Mouse (Mus musculus) thymus, adult 18-20 months (tissue): ENCODE measurements around the gene Cox15.

Source experiments
- DNase-seq, 2 experiments: peaks; one replicate each; pipeline ENCODE4 v3.0.0; 2022; ENCODE audit warnings: mixed read lengths in 2 of 2

The Cox15 gene

DNA sequence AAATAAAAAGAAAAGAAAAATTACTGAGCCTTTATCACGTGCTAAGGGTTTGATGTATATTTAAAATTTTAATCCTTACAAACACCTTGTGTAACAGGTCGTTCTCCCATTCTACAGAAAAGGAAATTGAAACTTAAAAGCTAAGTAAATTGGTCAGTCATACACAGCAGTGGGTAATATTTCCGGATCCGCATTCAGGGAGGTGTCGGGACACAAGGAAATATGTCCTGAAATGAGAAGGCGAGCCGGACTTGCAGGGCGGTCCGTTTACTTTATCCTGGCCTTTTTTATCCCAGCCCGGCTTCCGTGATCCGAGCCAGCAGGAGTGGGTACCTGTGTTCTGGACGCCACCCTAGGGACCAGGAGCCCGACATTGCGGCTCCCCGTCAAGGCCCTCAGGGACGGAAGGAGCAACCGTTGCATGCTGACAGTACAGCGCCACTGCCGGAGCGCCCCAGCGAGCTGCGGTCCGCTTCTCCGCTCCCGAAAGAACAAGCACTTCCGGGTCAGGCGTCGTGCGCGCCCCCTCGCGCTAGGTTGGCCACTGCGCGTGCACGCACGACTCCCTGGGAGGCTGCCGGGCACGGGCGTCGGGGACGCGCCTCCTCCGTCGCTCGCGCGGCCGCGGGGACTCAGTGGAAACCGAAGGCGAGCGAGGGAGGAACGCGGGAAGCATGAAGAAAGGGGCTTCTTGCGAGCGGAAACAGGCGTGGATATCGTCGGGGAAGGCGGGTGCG lies at the start of gene Cox15, which contains the start of gene Cutc:
Cox15 (minus strand) TSS at position 512 of the 737 bp plus-strand sequence.
Cutc (plus strand) TSS at position 508 of the 737 bp plus-strand sequence.
- DNase-seq = peak; percentile 97

DNA sequence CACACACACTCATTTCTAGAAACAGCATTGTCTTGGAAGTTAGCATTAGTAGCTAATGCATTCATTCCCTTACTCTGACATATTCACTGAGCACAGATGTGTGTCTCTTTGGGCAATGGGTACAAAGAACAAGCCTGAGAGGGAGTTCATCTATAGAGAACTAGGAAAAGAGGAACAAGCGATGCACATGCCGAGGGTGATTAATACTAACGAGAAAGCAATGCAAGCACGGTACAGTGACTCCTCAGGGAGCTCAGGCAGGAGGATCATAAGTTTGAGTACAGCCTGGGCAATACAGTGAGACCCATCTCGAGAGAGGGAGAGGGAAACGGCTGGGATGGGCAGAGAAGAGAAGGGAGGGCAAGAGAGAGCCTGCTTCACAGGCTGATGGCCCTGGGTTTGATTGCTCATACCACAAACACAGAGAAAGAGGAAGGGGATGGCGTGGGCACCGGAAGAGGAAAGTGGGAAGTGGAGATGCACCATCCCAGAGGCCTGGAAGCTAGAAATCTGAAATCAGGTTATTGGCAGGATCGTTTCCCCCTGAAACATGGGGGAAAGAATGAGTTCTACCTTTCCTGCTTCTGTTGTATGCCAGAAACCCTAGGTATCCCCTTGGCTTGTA lies 48.7 kb upstream of the Cox15 start:
- no peak for DNase-seq

DNA sequence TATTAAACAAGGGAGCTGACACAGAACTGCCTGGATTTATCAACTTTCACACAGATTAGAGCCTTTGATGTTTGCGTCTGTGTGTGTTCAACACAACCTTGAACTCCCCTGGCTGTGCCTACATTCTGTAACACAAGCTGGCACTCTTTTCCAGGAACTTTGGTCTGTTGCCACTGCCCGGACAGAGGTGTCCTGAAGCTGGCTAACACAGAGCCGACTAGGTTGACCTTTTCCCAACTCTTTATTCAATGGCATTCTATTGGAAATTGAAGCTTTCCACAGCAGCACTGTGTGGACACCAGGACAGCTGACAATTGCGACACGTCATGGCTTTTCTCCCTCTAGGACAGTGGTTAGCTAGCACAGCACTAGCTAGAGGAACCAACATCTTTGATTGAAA lies 44.4 kb upstream of the Cox15 start:
- no peak for DNase-seq

DNA sequence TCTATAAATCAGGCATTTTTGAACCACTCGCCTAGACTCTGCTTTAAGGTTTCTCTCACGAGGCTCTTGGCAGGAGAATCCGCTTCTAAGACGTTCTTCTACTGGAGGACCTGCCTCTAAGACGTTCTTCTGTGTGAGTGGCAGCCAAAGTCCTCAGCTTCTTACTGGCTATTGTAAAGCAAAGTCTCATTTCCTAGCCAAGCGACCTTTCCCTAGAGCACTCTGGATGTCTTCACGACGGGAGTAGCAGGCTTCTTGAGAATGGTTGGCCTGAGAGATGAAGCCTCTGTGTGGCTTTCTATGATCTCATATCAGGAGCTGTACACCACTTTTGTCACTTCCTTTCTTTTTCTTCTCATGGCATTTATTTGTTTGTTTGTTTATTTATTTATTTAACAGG lies 42.7 kb upstream of the Cox15 start:
- no peak for DNase-seq

DNA sequence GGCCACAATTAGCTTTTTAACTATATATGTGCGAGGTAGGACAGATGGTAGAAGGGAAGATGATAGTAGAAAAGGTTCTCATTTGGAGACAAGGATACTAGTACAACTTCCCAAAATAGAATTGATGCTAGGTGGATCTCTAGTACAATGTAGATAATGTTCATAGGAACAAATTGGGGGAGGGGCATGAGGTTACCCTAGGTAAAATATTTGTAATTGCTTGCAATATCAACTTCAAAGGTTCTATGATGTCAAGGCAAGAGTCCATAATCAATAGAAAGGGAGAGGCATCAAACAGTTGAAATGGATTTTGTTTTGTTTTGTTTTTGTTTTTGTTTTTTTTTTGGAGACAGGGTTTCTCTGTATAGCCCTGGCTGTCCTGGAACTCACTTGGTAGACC lies 41.2 kb upstream of the Cox15 start:
- DNase-seq = no peak

DNA sequence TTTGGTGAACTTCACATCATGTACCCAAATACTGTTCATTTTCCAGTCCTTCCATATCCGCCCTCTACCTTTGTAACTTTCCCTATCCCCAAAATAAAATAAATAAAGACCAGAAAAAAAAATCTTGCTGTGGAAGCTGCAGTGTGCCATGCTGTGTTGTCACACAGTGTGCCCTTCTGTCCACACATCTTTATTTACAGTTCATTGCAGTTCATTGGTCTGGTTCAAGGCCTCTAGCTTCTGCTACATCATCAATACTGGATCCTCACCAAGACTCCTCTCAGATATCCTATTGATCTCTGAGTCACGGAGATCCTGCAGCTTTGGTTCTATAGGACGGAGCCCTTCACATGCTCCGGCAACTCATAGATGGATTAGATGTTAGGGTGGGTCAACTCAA lies 39.7 kb upstream of the Cox15 start:
- no peak for DNase-seq

DNA sequence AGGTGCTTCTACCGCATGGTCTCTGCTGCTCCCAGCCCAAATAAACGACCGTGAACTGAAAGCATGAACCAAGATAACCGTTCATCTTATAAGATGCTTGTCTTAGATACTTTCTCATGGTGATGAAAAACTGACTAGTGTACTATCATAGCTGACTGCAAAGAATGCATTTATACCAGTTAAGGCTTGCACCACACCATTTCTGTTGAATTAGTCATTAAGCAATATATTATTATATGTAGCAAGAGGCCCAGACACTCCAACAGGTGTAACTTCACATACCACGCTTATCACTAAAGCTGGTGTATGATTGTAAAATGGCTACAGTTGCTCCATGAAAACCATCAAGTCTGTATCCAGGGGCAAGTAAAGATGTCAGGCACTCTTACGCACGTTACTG lies 37.0 kb upstream of the Cox15 start:
- DNase-seq = no peak

DNA sequence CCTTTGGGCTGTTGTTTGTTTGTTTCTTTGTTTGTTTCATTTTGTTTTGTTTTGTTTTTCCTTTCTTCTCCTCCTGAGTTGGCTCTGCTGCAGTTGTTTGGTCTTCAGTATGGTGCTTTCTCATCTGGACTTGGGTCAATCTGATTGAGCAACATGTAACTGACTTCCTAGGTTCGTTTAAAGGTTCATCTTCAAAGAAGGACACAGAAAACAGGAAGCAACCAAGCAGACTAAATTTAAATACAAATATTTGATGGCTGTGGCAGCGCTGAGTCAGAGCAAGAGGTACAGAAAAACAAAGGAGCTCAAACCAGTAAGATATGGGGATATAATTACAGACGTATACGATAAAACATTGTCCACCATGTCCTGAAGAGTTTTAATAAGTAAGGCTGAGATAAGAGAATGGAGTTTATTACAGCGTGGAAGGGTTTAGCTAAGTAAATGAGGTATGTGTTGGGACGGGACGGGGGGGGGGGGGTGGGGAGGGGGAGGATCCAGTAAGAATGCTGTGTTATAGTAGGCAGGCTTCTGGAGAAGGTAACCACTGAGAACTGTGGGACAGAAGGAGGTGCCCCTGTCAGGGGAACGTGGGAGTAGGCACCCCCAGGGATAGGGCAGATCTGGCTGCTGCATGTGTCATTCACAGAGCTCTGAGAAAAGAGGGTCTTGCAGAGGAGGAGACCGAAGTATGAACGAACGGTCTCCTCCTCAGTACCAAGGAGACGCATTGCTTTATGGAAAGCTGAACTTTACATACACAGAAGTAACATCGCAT lies 33.6 kb upstream of the Cox15 start:
- no peak for DNase-seq

DNA sequence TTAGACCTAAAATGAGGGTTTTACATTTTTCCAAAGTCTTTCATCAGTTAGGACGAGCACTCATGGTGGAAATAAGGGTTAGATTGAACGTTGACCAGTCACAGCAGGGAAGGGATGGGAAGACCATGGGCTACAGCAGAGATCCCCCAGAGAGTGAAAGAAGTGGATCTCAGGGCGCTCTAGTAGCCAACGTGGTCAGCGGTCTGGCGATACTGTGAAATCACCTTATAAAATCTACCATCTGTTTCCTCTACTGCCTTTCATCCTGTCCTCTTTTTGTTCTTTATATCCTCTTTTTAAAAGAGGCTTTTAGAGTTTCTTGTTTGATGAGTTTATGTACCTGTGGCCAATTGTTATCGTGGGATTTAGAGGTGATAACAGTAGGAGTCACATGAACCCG lies 32.0 kb upstream of the Cox15 start:
- DNase-seq = no peak

DNA sequence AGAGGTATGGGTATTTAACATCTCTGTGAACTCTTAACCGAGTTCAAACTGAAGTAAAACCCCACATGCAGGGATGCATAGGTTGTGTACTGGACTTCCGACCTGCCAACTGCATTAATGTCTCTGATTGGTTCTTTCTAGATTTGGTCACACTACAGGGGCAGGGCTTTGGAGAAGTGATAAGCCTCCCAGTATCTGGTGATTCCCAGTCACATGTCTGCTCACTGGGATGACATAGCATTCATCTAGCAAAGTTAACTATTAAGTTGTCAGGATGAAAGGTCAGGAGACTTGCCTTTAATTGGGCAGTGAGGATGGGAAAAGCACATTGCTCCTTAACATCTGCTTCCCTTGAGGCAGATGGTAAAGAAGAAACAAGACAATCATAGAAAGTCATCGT lies 29.2 kb upstream of the Cox15 start, which contains the start of gene Abcc2:
Abcc2 (plus strand) TSS at position 213 of the 400 bp plus-strand sequence.
- DNase-seq = no peak

DNA sequence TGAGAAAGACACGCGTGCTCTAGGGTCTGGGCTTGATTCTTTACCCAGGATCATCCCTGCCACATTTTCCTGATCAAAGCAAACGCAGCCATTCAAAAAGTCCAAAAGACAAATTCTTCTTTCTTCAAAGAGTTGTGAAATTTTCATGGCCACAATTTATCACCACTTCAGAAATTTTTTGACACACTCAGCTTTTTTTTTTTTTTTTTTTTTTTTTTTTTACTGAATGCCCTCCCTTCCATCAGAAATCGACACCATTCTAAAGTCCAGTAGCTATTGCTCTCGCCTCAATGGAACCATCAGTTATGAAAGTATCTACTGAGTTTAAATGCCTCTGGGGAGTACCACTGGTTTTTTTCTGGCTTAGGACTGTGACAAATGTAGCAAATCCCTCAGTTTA lies 27.6 kb upstream of the Cox15 start:
- no peak for DNase-seq

DNA sequence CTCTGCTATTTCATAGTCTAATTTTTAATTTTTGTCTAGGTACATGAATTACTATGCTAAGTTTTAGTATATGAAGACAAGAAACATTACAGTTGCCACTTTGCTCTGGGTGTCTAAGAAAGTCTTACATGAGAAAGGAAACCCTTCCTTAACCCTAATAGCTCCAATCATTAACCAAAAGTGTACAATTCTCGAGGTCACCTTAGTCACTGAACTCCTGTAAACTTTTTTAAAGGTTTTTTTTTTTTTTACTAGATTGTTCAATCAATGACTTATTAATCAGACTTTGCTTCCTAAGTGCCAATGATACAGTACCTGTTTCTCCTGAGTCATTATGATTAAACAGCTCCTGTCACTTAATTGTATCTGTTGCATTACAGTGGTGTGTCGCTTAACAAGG lies 24.5 kb upstream of the Cox15 start:
- no peak for DNase-seq

DNA sequence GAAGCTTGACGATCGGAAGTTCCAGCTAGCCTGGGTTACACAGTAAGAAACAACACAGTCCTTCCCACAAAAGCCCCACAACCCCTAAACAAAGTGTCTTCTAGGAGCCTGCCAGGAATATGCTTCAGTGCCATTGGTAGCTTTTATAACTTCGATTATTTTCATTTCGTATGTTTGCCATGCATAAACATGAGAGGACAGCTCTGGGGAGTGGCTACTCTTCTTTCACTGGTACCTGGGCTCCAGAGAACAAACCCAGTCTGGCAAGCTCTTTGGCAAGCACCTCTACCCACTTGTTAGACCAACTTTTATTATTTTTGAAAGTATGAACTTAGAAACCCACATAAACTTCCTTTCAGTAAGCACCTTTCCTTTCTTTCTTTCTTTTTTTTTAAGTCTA lies 23.8 kb upstream of the Cox15 start:
- DNase-seq = no peak

DNA sequence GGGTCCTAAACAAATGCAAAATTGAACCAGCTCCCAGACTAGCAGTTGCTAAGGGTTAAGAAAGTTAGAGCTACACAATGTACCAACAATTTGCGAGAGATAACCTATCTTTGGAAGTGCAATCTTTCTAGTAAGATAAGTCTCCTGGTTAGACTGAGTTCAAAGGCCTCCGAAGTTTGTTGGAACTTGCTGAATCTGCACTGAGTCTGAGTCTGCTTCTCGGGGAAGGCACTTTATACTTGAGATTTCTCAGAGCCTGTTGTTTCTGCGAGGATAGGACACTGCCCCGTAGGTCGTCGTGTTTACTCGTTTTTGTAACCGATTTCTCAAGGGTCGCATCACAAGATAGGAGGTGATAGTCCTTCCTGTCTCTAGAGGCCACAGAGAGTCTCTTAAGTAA lies 22.6 kb upstream of the Cox15 start:
- DNase-seq = no peak

DNA sequence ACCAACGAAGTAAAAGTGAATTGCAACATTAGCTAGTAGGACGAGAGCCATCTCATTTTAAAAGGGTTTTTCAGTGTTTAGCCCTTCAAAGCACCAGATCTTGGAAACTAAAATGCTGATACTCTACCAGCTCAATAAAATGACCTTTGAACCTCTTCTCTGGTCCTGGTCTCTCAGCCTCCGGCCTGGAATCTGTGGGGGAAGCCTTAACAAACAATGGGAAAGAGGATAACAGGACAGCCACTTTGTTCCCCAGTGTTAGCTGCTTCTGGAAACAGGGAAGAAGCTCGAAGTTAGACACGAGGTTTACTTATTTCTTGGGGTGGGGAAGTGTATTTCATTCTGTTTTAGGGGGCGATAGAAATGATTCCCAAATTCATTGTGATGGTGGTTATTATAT lies 19.5 kb upstream of the Cox15 start:
- no peak for DNase-seq

DNA sequence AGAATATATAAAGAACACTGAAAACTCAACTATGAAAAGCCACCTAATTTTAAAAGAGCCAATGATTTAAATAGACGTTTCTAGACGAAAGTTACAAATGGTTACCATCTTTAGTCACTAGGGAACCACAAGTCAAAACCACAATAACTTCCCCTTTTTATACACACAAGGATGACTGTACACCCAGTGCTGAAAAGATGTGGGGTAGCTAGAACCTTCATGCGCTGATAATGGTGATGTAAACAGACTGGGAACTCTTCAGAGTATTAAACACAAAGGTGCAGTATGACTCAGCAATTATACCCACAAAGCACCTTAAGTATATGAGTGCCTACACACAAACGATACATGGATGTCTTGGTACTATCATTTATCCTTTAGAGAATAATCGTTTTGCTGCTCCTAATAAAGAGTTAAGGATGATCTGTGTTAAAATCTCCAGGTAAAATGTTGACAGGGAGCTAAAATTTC lies 18.7 kb upstream of the Cox15 start:
- no peak for DNase-seq

DNA sequence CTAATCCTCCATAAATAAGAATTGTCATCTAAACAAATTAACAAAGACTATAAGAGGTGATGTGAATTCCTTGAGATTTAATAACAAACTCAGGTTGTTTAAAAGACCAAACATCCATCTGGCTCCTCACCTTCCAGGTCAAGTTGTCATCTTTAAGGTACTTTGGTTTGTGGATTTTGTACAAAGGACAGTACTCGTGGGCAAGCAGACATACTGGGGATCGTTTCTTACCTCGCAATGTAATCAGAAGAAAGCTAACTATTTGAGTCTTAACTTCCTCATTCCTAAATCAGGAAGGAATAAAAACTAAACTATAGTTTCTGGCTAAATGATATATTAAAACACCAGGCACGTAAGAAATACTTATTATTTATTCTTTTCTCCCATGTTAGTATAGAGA lies 17.8 kb upstream of the Cox15 start:
- DNase-seq = no peak

DNA sequence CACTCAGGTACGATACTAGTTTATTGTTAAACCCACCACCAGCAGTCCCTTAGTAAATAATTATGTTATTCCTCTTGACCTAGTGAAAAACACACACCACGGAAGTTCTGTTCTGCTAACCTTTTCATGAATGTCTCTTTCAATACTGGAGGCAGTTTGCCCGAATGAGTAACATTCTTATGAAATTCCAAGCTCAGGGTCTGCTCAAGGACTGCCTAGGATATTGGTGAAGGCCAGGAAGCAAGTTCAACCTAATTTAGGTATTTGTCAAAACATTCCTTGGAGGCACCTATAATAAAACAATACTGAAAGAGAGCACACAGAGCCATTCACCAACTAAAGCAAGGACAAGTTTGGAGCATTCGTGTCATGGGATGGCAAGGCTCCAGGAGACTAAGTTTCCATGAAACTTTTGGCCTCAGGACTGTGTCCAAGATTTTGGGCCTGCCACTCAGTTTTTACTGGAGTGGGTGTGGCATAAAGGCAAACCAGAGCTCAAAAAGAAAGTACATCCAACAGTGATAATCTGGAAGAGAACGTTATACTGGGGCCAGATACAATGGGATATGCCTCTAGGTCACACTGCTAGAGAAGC lies 16.7 kb upstream of the Cox15 start:
- DNase-seq = no peak

DNA sequence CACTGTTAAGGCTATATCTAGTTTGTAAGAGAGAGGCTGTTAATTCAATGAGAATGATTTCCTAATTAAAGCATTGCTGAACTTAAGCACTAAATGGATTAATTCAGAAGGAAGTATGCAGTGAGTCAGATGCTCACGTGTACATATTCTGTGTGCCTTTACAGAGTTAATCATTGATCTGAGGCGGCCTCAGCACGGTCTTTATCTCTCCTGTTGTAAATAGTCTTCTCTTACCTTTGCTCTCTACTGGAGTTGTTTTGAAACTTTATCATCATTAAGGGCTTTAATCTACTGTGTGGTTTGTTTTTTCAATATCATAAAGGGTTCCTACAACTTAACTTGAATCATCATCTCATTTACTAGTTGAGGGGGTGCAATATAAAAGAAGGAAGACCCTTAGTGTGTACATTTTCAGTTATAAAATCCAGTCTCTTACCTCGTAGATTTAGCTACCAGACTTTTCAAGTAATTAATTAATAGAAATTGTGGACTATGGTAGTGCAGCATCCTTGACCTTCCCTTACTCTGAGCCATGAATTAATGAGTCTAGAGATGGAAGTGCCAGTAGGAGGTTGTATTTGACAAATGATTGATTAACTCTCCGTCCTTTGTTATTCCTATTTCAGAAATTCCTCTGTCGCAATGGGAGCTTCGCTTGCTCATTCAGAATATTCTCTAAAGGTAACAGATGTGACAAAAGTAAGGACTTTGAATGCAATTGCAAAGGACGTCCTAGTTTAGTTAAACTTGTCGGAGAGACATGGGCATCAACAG lies 14.9 kb upstream of the Cox15 start:
- DNase-seq = no peak

DNA sequence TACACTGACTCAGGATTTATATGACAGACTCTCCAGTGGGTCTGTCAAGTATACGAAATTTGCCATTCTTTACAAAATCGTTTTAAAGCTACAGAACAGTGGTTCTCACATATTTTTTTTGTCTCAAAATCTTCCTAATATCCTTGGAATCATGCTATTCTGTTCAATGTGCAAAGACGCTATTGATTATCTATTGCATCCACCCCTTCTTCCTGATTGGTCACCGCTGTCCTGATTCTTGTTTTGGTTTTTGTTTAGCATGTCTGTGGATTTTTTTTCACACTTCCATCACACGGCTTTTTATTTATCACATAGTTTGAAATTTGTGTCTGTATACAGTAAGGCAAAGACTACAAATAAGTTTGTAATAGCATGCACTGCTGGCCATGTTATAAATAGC lies 13.7 kb upstream of the Cox15 start:
- no peak for DNase-seq

DNA sequence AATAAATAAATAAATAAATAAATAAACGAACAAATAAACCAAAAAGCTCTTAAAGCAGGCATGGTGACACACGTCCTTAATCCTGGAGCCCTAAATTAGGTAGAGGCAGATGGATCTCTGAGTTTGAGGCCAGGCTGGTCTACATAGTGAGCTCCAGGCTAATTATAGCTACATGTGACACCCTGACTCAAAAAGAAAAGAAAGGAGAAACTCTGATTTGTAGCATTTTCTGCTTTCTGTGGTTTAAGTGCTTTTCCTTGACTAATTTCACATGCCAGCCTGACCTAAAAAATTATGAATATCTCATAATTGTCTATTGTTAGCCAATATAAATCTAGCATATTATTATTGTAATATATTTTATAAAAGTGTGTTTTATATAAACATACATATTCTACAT lies 9.6 kb upstream of the Cox15 start:
- DNase-seq = no peak

DNA sequence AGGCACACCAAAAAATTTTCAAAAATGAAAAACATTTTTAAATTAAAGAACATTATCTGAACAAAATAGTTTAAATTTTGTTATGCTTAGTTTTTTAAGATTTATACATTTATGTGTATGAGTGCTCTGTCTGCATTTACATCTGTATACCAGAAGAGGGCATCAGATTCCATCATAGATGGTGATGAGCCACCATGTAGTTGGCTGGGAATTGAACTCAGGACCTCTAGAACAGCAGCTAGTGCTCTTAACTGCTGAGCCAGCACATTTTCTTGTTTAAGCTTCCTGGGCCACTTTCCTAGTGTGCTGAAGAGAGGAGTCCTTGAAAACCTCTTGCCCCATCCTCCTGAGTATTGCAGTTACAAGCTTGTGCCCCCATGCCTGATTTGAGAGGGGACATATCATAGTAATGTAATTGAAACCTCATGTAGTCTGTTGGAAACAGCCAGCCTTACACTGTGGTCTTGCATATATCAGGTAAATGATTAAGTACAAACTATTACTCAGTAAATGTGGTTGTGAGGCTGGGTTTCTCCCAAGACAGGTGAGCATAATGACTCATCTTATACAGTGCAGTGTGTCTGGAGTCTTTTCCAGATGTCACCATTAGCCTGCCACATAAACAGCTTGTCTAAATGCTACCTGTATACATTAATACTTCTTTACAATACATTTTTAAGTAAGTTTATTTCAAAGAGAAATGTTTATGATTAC lies 8.9 kb upstream of the Cox15 start:
- no peak for DNase-seq
